Mouse (Mus musculus): ENCODE results near the gene Gm20441.

GRCm38 (mm10) chr10:75760311-75760710 lies 20.4 kb downstream of the Gm20441 start:
- TF ChIP-seq POLR2A (IDR thresholded peaks at IDR 0.05; ENCODE audit: low read depth, low read length) (no peak), CTCF (IDR thresholded peaks at IDR 0.05; ENCODE audit: borderline replicate concordance, insufficient read depth, low read length) (no peak)

Measured in embryonic fibroblast, embryonic 13.5 days (primary cell).